Mouse (Mus musculus) CH12.LX (cell line): ENCODE measurements around the gene Gmds. TPM values are rescaled to one million over a fixed set of nuclear protein-coding genes. Genes with fewer than 3 reads are reported as not detected.

ENCODE experiments used
- DNase-seq: peaks from one replicate; pipeline ENCODE4 v3.0.0-alpha.2; 2013; ENCODE audit errors: extremely low read depth
- H3K27ac ChIP-seq: 2 replicates; pipeline ENCODE4 v1.5.1; 2012; ENCODE audit warnings: low read depth, mild to moderate bottlenecking, control low read depth, moderate library complexity; ENCODE audit not compliant: insufficient read depth
- H3K27me3 ChIP-seq: replicated peaks from 2 replicates; pipeline ENCODE3; 2012; ENCODE audit warnings: inconsistent platforms
- H3K36me3 ChIP-seq, 2 experiments: replicated peaks in 1 of 2; 2 replicates each; pipeline versions ENCODE3 to v1.6.1; 2012; ENCODE audit warnings: inconsistent platforms in 1 of 2, low read length in 1 of 2, mild to moderate bottlenecking in 1 of 2, mixed read lengths in 1 of 2, moderate library complexity in 1 of 2; ENCODE audit not compliant: control insufficient read depth in 1 of 2, insufficient read depth in 1 of 2
- H3K4me1 ChIP-seq, 2 experiments: 2 replicates each; pipeline ENCODE4 v1.6.1; 2012; ENCODE audit warnings: inconsistent platforms in 1 of 2, moderate library complexity in 1 of 2; ENCODE audit not compliant: insufficient read depth in 2 of 2, control insufficient read depth in 1 of 2
- H3K4me2 ChIP-seq: 2 replicates; pipeline ENCODE4 v1.6.1; 2012; ENCODE audit warnings: low read depth, mild to moderate bottlenecking, control low read depth; ENCODE audit not compliant: poor library complexity, insufficient read depth, severe bottlenecking
- H3K4me3 ChIP-seq, 3 experiments: fragments of 150-350 bp in 1 of 3; sonication (generic) in 1 of 3; replicated peaks in 1 of 3; 2 replicates each; pipeline versions ENCODE3 to v1.5.1; 2011 to 2012; ENCODE audit warnings: low read depth in 2 of 3, low read length in 2 of 3, mild to moderate bottlenecking in 2 of 3, moderate library complexity in 2 of 3, control low read depth in 1 of 3, improper control_type of control experiment in 1 of 3, inconsistent platforms in 1 of 3, mixed read lengths in 1 of 3; ENCODE audit not compliant: poor library complexity in 1 of 3
- H3K79me2 ChIP-seq: replicated peaks from 2 replicates; pipeline ENCODE4 v1.6.1; 2012; ENCODE audit warnings: mild to moderate bottlenecking, moderate library complexity; ENCODE audit not compliant: control insufficient read depth, poor library complexity, insufficient read depth, severe bottlenecking; ENCODE audit errors: extremely low read depth
- H3K9ac ChIP-seq: 2 replicates; pipeline ENCODE4 v1.6.1; 2012; ENCODE audit warnings: low read depth, mild to moderate bottlenecking, control low read depth, moderate library complexity; ENCODE audit not compliant: insufficient read depth
- H3K9me3 ChIP-seq: replicated peaks from 2 replicates; pipeline ENCODE3; 2012; ENCODE audit warnings: low read length, inconsistent platforms, mixed read lengths
- BHLHE40 ChIP-seq: IDR thresholded peaks from 2 replicates; pipeline ENCODE4 v1.6.1; 2011; ENCODE audit warnings: mild to moderate bottlenecking, low read depth, low read length, improper control_type of control experiment
- CHD1 ChIP-seq: IDR thresholded peaks from 2 replicates; pipeline ENCODE4 v1.6.1; 2012; ENCODE audit warnings: low read depth, low read length, improper control_type of control experiment, inconsistent platforms
- CHD2 ChIP-seq: IDR thresholded peaks from 2 replicates; pipeline ENCODE4 v1.6.1; 2011; ENCODE audit warnings: low read length, improper control_type of control experiment
- ELF1 ChIP-seq: IDR thresholded peaks from 2 replicates; pipeline ENCODE4 v1.6.1; 2014; ENCODE audit warnings: low read depth, mild to moderate bottlenecking, inconsistent platforms, low read length, improper control_type of control experiment
- EP300 ChIP-seq: IDR thresholded peaks from 2 replicates; pipeline ENCODE4 v1.6.1; 2011; ENCODE audit warnings: low read length, improper control_type of control experiment
- GABPA ChIP-seq: IDR thresholded peaks from 2 replicates; pipeline ENCODE4 v1.6.1; 2012; ENCODE audit warnings: low read depth, low read length, improper control_type of control experiment, inconsistent platforms; ENCODE audit not compliant: insufficient replicate concordance
- HCFC1 ChIP-seq: IDR thresholded peaks from 2 replicates; pipeline ENCODE4 v1.6.1; 2012; ENCODE audit warnings: low read depth, mild to moderate bottlenecking, inconsistent platforms, low read length, improper control_type of control experiment
- JUN ChIP-seq: IDR thresholded peaks from 2 replicates; pipeline ENCODE4 v1.6.1; 2011; ENCODE audit warnings: low read depth, mild to moderate bottlenecking, low read length, improper control_type of control experiment, moderate library complexity; ENCODE audit not compliant: insufficient read depth
- JUND ChIP-seq: conservative IDR thresholded peaks from 2 replicates; pipeline ENCODE4 v1.6.1; 2011; ENCODE audit warnings: low read depth, low read length, improper control_type of control experiment
- KAT2A ChIP-seq: IDR thresholded peaks from 2 replicates; pipeline ENCODE4 v1.6.1; 2012; ENCODE audit warnings: low read length, improper control_type of control experiment, inconsistent platforms; ENCODE audit not compliant: insufficient replicate concordance
- MAX ChIP-seq: IDR thresholded peaks from 2 replicates; pipeline ENCODE4 v1.6.1; 2011; ENCODE audit warnings: low read length, improper control_type of control experiment
- MAZ ChIP-seq: IDR thresholded peaks from 2 replicates; pipeline ENCODE4 v1.6.1; 2012; ENCODE audit warnings: low read depth, mild to moderate bottlenecking, inconsistent platforms, low read length, improper control_type of control experiment, moderate library complexity
- MYC ChIP-seq: IDR thresholded peaks from 2 replicates; pipeline ENCODE4 v1.6.1; 2011; ENCODE audit warnings: low read depth, mild to moderate bottlenecking, improper control_type of control experiment, low read length
- NELFE ChIP-seq: IDR thresholded peaks from 2 replicates; pipeline ENCODE4 v1.6.1; 2011; ENCODE audit warnings: low read depth, low read length, improper control_type of control experiment
- POLR2AphosphoS2 ChIP-seq: IDR thresholded peaks from 2 replicates; pipeline ENCODE4 v1.6.1; 2011; ENCODE audit warnings: low read depth, low read length, improper control_type of control experiment
- RCOR1 ChIP-seq: conservative IDR thresholded peaks from 2 replicates; pipeline ENCODE4 v1.6.1; 2012; ENCODE audit warnings: low read depth, mild to moderate bottlenecking, inconsistent platforms, low read length, improper control_type of control experiment
- SIN3A ChIP-seq: IDR thresholded peaks from 2 replicates; pipeline ENCODE4 v1.6.1; 2012; ENCODE audit warnings: low read length, improper control_type of control experiment, inconsistent platforms
- TCF12 ChIP-seq: IDR thresholded peaks from 2 replicates; pipeline ENCODE4 v1.6.1; 2014; ENCODE audit warnings: low read depth, mild to moderate bottlenecking, inconsistent platforms, low read length, improper control_type of control experiment
- UBTF ChIP-seq: IDR thresholded peaks from 2 replicates; pipeline ENCODE4 v1.6.1; 2012; ENCODE audit warnings: low read depth, mild to moderate bottlenecking, inconsistent platforms, low read length, improper control_type of control experiment, moderate library complexity
- USF2 ChIP-seq: conservative IDR thresholded peaks from 2 replicates; pipeline ENCODE4 v1.6.1; 2011; ENCODE audit warnings: low read depth, low read length, improper control_type of control experiment
- ZKSCAN1 ChIP-seq: IDR thresholded peaks from 2 replicates; pipeline ENCODE4 v1.6.1; 2012; ENCODE audit warnings: low read depth, inconsistent platforms, low read length, improper control_type of control experiment, borderline replicate concordance
- ZMIZ1 ChIP-seq: IDR thresholded peaks from 2 replicates; pipeline ENCODE4 v1.6.1; 2012; ENCODE audit warnings: low read depth, mild to moderate bottlenecking, inconsistent platforms, low read length, improper control_type of control experiment
- dilution Hi-C: fragments of 300-500 bp; cut with MboI; formaldehyde crosslinking; loops from 2 replicates; pipeline ENCODE4 v1.14.3; 2020; ENCODE audit warnings: low sequenced_read_pairs; ENCODE audit not compliant: extremely low pct_unique_long_range_greater_than_20kb, extremely low pct_ligation_motif_present
- in situ Hi-C: fragments of 300-500 bp; cut with MboI; formaldehyde crosslinking; loops from 3 replicates; pipeline ENCODE4 v1.14.3; 2019; ENCODE audit warnings: low sequenced_read_pairs, low pct_ligation_motif_present, low pct_unique_long_range_greater_than_20kb, mixed read lengths
- polyA plus RNA-seq: library from polyadenylated mRNA; unstranded; fragments of >175 nt; gene quantifications from 2 replicates; pipeline ENCODE4 v1.2.1, GENCODE M21; 2012; ENCODE audit warnings: low read depth; ENCODE audit not compliant: insufficient read length
- total RNA-seq, 2 experiments: library from RNA; depleted of rRNA; stranded (reverse); fragments of 300-350 nt in 1 of 2; fragments of >200 nt in 1 of 2; gene quantifications; 2 replicates each; pipeline ENCODE4 v1.2.3; 2012 to 2014

Gmds gene
- total and polyA plus RNA-seq, 3 experiments: 11.0 to 19.3 (median 15.1) TPM

- dilution Hi-C loops (no loop called here), in situ Hi-C loops (no loop called here)
- no peak overlapping the region for H3K4me3 ChIP-seq
- no peak for DNase-seq
- H3K27ac ChIP-seq: no peak overlapping the region
- no peak overlapping the region for H3K9ac ChIP-seq
- H3K9me3 ChIP-seq: no peaks in the 10 kb centered on the region
- peaks cover 4 to 30% of the 10 kb centered on the region in 2 experiments; a peak in 2 of 4 replicates for H3K4me1 ChIP-seq
- no peak overlapping the region for H3K4me2 ChIP-seq
- no peak for TF ChIP-seq MAZ
- TF ChIP-seq TCF12: no peak
- TF ChIP-seq POLR2AphosphoS2: no peak
- no peak for TF ChIP-seq MAX
- TF ChIP-seq EP300: no peak
- TF ChIP-seq BHLHE40: no peak
- no peak for TF ChIP-seq JUN
- no peak for TF ChIP-seq CHD2
- TF ChIP-seq HCFC1: no peak
- TF ChIP-seq ZMIZ1: no peak
- no peak for TF ChIP-seq GABPA
- no peak for TF ChIP-seq KAT2A
- no peak for TF ChIP-seq ZKSCAN1
- TF ChIP-seq SIN3A: no peak
- TF ChIP-seq UBTF: no peak
- TF ChIP-seq MYC: no peak
- no peak for TF ChIP-seq RCOR1
- TF ChIP-seq ELF1: no peak
- no peak for TF ChIP-seq JUND
- no peak for TF ChIP-seq USF2
- no peaks in the 10 kb centered on the region for H3K27me3 ChIP-seq
- H3K36me3 ChIP-seq: no peaks in the 10 kb centered on the region
- H3K79me2 ChIP-seq: no peaks in the 10 kb centered on the region
Observed at GRCm38 (mm10) chr13:32269757-32270156, 68.8 kb downstream of the Gmds start.

- Histone ChIP-seq H3K9ac (no peak overlapping the region), H3K79me2 (no peaks in the 10 kb centered on the region), H3K9me3 (no peaks in the 10 kb centered on the region), H3K27me3 (no peaks in the 10 kb centered on the region), H3K4me3 (no peak overlapping the region), H3K27ac (no peak overlapping the region), H3K4me2 (no peak overlapping the region), H3K36me3 (no peaks in the 10 kb centered on the region), H3K4me1 (peaks cover 4 to 30% of the 10 kb centered on the region in 2 experiments; a peak in 2 of 4 replicates)
- no peak for DNase-seq
- dilution Hi-C loops (no loop called here), in situ Hi-C loops (no loop called here)
- TF ChIP-seq NELFE (no peak), MAZ (no peak), CHD1 (no peak), KAT2A (no peak)
Observed at GRCm38 (mm10) chr13:32269261-32269660, 69.3 kb downstream of the Gmds start.
